27 mouse cellular contexts compared by ENCODE assay signal in genomic region chr6:108331268-108331667, GRCm38 (mm10).
DNase-seq lines count a peak whose midpoint lies in the region; ATAC-seq and TF ChIP-seq lines count a peak whose summit lies in the region.
"Had no signal": no experiment of that assay in that cellular context is flagged by ENCODE, and none has a peak within 500 bp of the region (broad histone marks: within the 10 kb centered on the region; RNA-seq: fewer than 3 reads in every experiment).

No protein-coding gene starts in this region.

- H3K4me3 ChIP-seq in MEL (ENCODE audit: control insufficient read depth in 1 of 2, insufficient read depth in 1 of 2, low read depth in 2 of 2, low read length in 2 of 2), result no peak overlapping the region
- no peak overlapping the region for H3K4me3 ChIP-seq in intestine, embryonic 15.5 days (replicated peaks)
- H3K4me3 ChIP-seq: heart, embryonic 13.5 days; hindbrain, embryonic 10.5 days; hindbrain, embryonic 15.5 days; kidney, embryonic 15.5 days; limb, embryonic 13.5 days; liver, embryonic 12.5 days; midbrain, embryonic 13.5 days had no signal

- TF ChIP-seq POLR2A in MEL (IDR thresholded peaks at IDR 0.05; ENCODE audit: control insufficient read depth in 1 of 2, insufficient read depth in 1 of 2, low read depth in 1 of 2, low read length in 2 of 2, poor library complexity in 1 of 2), result no peak

- H3K4me2 ChIP-seq in intestine, embryonic 15.5 days (replicated peaks), result no peak overlapping the region
- H3K4me2 ChIP-seq: heart, embryonic 13.5 days; hindbrain, embryonic 15.5 days; kidney, embryonic 15.5 days; limb, embryonic 13.5 days; liver, embryonic 12.5 days; midbrain, embryonic 13.5 days had no signal

- ATAC-seq in megakaryocyte progenitor cell, adult 5-6 weeks (replicated peaks; ENCODE audit: poor library complexity), result peak; percentile 24; the same call in 1 of the 2 replicates
- ATAC-seq in intestine, embryonic 15.5 days, result no peak
- ATAC-seq: forebrain, embryonic 14.5 days; inflammation-experienced regulatory T-cells, adult 6 months; liver, embryonic 12.5 days; liver, postnatal 0 days; midbrain, embryonic 13.5 days had no signal

- H3K27ac ChIP-seq in MEL (ENCODE audit: control insufficient read depth, low read depth, low read length), result no peak overlapping the region
- H3K27ac ChIP-seq in intestine, embryonic 15.5 days, result no peak overlapping the region
- H3K27ac ChIP-seq: heart, embryonic 13.5 days; hindbrain, embryonic 10.5 days; hindbrain, embryonic 15.5 days; kidney, embryonic 15.5 days; limb, embryonic 13.5 days; liver, embryonic 12.5 days; midbrain, embryonic 13.5 days had no signal

- no peak for TF ChIP-seq EP300 in MEL (IDR thresholded peaks at IDR 0.05; ENCODE audit: low read depth in 1 of 2, low read length in 2 of 2)

- no peaks in the 10 kb centered on the region for H3K79me2 ChIP-seq in MEL (ENCODE audit: control insufficient read depth, insufficient read depth, low read length, poor library complexity)

- H3K27me3 ChIP-seq in MEL (ENCODE audit: control insufficient read depth in 1 of 2, insufficient read depth in 2 of 2, low read length in 2 of 2), result no peaks in the 10 kb centered on the region
- no peaks in the 10 kb centered on the region for H3K27me3 ChIP-seq in intestine, embryonic 15.5 days (replicated peaks)
- H3K27me3 ChIP-seq: heart, embryonic 13.5 days; hindbrain, embryonic 15.5 days; kidney, embryonic 15.5 days; limb, embryonic 13.5 days; liver, embryonic 12.5 days; midbrain, embryonic 13.5 days had no signal

- TF ChIP-seq RAD21 in MEL (IDR thresholded peaks at IDR 0.05; ENCODE audit: low read depth, low read length), result no peak

- whole genome bisulfite sequencing in intestine, embryonic 15.5 days, result 70% methylated on average over 3 of the region's 3 CpGs

- DNase-seq in ES-CJ7 (ENCODE audit: low read depth, low spot score) (peak; percentile 17), MEL (ENCODE audit: low read depth, low spot score) (peak; percentile 18)
- DNase-seq in brain, adult 2 months (ENCODE audit: low read depth, low spot score), result peak; percentile 54
- DNase-seq in ovary, postnatal 36 days (ENCODE audit: low spot score), result no peak
- DNase-seq: adrenal gland, adult 8-10 months; B cell, adult 2 months; cerebellum, adult 18-20 months; cerebellum, postnatal 14 days; gastrocnemius, postnatal 25 days; kidney, adult 18-20 months; kidney, postnatal 4 days; layer of hippocampus, adult 9-11 months; liver, postnatal 0 days; lung, postnatal 36 days; retina, postnatal 1 day; right cerebral cortex, postnatal 14 days had no signal

- H3K9me3 ChIP-seq in MEL (replicated peaks; ENCODE audit: insufficient read depth, low read length), result no peaks in the 10 kb centered on the region
- H3K9me3 ChIP-seq in intestine, embryonic 15.5 days, result no peaks in the 10 kb centered on the region
- H3K9me3 ChIP-seq: heart, embryonic 13.5 days; hindbrain, embryonic 10.5 days; hindbrain, embryonic 15.5 days; kidney, embryonic 15.5 days; limb, embryonic 13.5 days; liver, embryonic 12.5 days; midbrain, embryonic 13.5 days had no signal

- TF ChIP-seq CTCF in MEL (IDR thresholded peaks at IDR 0.05 in 2 of 3, conservative IDR thresholded peaks at IDR 0.05 in 1 of 3; ENCODE audit: control insufficient read depth in 1 of 3, insufficient read depth in 1 of 3, low read depth in 2 of 3, low read length in 3 of 3, poor library complexity in 1 of 3, severe bottlenecking in 1 of 3), result no peak

- peaks cover 0 to 2% of the 10 kb centered on the region in 2 experiments; a peak in 2 of 4 replicates for H3K36me3 ChIP-seq in MEL (ENCODE audit: control insufficient read depth in 1 of 2, insufficient read depth in 2 of 2, low read length in 2 of 2)
- H3K36me3 ChIP-seq in intestine, embryonic 15.5 days, result no peaks in the 10 kb centered on the region
- H3K36me3 ChIP-seq: heart, embryonic 13.5 days; hindbrain, embryonic 10.5 days; hindbrain, embryonic 15.5 days; kidney, embryonic 15.5 days; limb, embryonic 13.5 days; liver, embryonic 12.5 days; midbrain, embryonic 13.5 days had no signal

- peaks cover 0 to 4% of the 10 kb centered on the region in 2 experiments; a peak in 1 of 4 replicates for H3K4me1 ChIP-seq in MEL (ENCODE audit: control insufficient read depth in 1 of 2, insufficient read depth in 2 of 2, low read length in 2 of 2)
- no peaks in the 10 kb centered on the region for H3K4me1 ChIP-seq in intestine, embryonic 15.5 days (replicated peaks)
- H3K4me1 ChIP-seq: midbrain, embryonic 13.5 days had no signal

- no peak overlapping the region for H3K9ac ChIP-seq in MEL (ENCODE audit: control insufficient read depth, low read depth, low read length, poor library complexity, severe bottlenecking)
- H3K9ac ChIP-seq in intestine, embryonic 15.5 days, result no peak overlapping the region
- H3K9ac ChIP-seq: hindbrain, embryonic 15.5 days; kidney, embryonic 15.5 days; limb, embryonic 13.5 days; liver, embryonic 12.5 days; liver, postnatal 0 days; midbrain, embryonic 13.5 days had no signal

TF ChIP-seq in MEL, 35 proteins besides CTCF, POLR2A, EP300 and RAD21:
- TF ChIP-seq USF1 (IDR thresholded peaks at IDR 0.05; ENCODE audit: low read depth, low read length) (no peak), CHD1 (IDR thresholded peaks at IDR 0.05; ENCODE audit: low read depth, low read length) (no peak), ZNF384 (IDR thresholded peaks at IDR 0.05; ENCODE audit: low read depth, low read length) (no peak), MAX (IDR thresholded peaks at IDR 0.05; ENCODE audit: low read length) (no peak), ZC3H11A (IDR thresholded peaks at IDR 0.05; ENCODE audit: low read depth, low read length) (no peak), MAFK (IDR thresholded peaks at IDR 0.05; ENCODE audit: borderline replicate concordance, low read depth, low read length) (no peak), GATA1 (IDR thresholded peaks at IDR 0.05; ENCODE audit: low read depth, low read length) (peak; percentile 29; the same call in 1 of the 2 replicates)
TF ChIP-seq in MEL: peak in this region for 1.
